Mouse (Mus musculus): ENCODE measurements at regions not wholly inside any gene's neighbourhood (a gene's known extent, or its start where the extent isn't known, plus 50 kb on each side); places are given as distances from the start of the nearest gene placed in this dataset.

DNA sequence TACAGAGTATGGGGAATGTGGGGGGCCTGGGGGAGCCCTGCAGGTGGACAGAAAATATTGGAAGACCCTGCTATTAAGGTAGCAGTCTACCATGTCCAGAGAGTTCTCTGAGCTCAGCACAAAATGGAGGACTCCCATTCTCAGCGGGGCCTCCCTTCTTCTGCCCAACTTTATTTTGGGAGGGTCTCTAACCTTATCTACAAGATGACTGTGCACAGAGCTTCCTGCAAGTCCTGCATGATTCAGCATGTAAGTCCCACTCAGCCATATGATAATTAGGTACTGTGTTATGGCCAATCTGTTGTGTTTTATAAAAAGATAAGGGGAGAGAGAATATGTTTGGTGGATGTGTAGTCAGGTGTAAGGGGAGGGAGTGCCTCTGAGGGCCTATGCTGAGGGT lies 74.1 kb downstream of the Ets2 start:
- no peak for ATAC-seq (ENCODE audit: low TSS enrichment)

DNA sequence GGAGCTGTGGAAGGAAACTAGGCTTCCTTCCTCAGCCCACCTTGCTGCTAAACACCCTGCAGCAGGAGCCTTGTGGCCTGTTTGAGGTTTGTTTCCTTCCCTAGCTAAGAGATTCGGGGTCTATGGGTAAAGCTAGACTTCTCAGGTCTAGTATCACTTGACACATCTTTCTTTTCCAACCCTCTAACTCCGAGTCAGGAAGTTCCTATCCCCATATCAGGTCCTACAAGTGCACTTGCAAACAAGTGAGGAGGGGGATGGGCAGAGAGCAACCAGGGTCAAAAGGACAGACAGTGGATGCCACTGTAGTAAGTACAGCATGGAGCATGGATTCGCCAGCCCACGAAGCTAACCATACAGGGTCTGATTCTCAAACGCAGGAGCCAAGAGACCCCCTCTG lies 73.5 kb downstream of the Ets2 start:
- no peak for ATAC-seq (ENCODE audit: low TSS enrichment)

DNA sequence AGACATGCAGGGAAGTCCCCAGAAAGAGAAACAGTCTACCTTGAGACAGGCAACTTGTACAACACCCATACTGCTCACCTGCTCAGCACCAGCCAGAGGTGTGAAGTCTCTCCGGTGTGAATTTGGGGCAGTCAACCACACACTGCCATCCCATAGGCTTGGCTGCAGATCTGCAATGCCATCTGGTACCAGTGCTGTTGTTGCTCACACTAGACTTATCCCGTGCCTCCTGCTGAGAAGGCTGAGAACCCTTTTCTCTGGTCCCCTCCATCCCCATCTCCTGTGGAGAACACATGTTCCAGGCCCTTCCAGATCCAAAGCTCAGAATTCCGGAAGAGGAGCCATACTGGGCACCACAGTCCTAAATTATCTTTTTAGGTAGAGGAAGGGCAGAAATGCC lies 71.3 kb downstream of the Ets2 start:
- no peak for ATAC-seq (ENCODE audit: low TSS enrichment)
